In genomic region chr14:100283411-100284118, GRCm38 (mm10) we compare ENCODE assay signal across 8 mouse cellular contexts. TPM values are rescaled to one million over a fixed set of nuclear protein-coding genes. Genes with fewer than 3 reads are reported as not detected.
A peak's percentile ranks its signal among the peaks of the same experiment; 100 is the strongest.
DNase-seq lines count a peak whose midpoint lies in the region; ATAC-seq and TF ChIP-seq lines count a peak whose summit lies in the region.

No protein-coding gene starts in this region.

- 0 out of 2 replicates have a peak, but pooled peaks have one; percentile 4 for ATAC-seq in lung, embryonic 15.5 days (ENCODE audit: borderline replicate concordance, extremely low read depth, low FRiP score, low TSS enrichment)

- DNase-seq in liver, adult 2 months (ENCODE audit: extremely low read depth, low read depth, low spot score) = peak; percentile 80
- no peak for DNase-seq in liver
- peak; percentile 52 to 56 for DNase-seq in cerebellum, postnatal 14 days
- peak; percentile 10 to 33 for DNase-seq in gastrocnemius, postnatal 36 days
- DNase-seq in kidney, adult 2 months = peak; percentile 52
- DNase-seq in right cerebral cortex, postnatal 25 days = peak; percentile 23
- no peak for DNase-seq in thymus, postnatal 25 days

- H3K4me1 ChIP-seq in liver, adult 2 months (ENCODE audit: control insufficient read depth, insufficient read depth, low read length) = peaks cover 6% of the 10 kb centered on the region; the same call in 1 of the 2 replicates
- H3K4me1 ChIP-seq in kidney, adult 2 months (ENCODE audit: control insufficient read depth, insufficient read depth, low read length) = 0 out of 2 replicates have a peak, but pooled peaks cover 7% of the 10 kb centered on the region
- peaks cover 24% of the 10 kb centered on the region for H3K4me1 ChIP-seq in lung, embryonic 15.5 days

- no peaks in the 10 kb centered on the region for H3K36me3 ChIP-seq in liver, adult 2 months (ENCODE audit: control insufficient read depth, insufficient read depth, low read length)
- no peaks in the 10 kb centered on the region for H3K36me3 ChIP-seq in kidney, adult 2 months (ENCODE audit: control insufficient read depth, insufficient read depth, low read length)
- no peaks in the 10 kb centered on the region for H3K36me3 ChIP-seq in lung, embryonic 15.5 days

- H3K4me3 ChIP-seq in liver, adult 2 months (ENCODE audit: insufficient read depth, low read depth, low read length) = peak overlapping the region; percentile 67
- peak overlapping the region; percentile 83 for H3K4me3 ChIP-seq in kidney, adult 2 months (ENCODE audit: insufficient read depth, low read depth, low read length)
- H3K4me3 ChIP-seq in lung, embryonic 15.5 days = peak overlapping the region; percentile 73

- no peak for TF ChIP-seq POLR2A in liver, adult 2 months (IDR thresholded peaks at IDR 0.05; ENCODE audit: extremely low read depth, insufficient read depth, low read length)
- TF ChIP-seq POLR2A in kidney, adult 2 months (IDR thresholded peaks at IDR 0.05; ENCODE audit: low read depth, low read length) = no peak

- H3K27me3 ChIP-seq in liver, adult 2 months (ENCODE audit: control insufficient read depth, insufficient read depth, low read length) = no peaks in the 10 kb centered on the region
- no peaks in the 10 kb centered on the region for H3K27me3 ChIP-seq in kidney, adult 2 months (replicated peaks; ENCODE audit: control insufficient read depth, insufficient read depth, low read length)
- no peaks in the 10 kb centered on the region for H3K27me3 ChIP-seq in lung, embryonic 15.5 days

- no peaks in the 10 kb centered on the region for H3K9me3 ChIP-seq in lung, embryonic 15.5 days

- peak overlapping the region; percentile 97 for H3K4me2 ChIP-seq in lung, embryonic 15.5 days

- H3K27ac ChIP-seq in liver, adult 2 months (replicated peaks; ENCODE audit: insufficient read depth, low read depth, low read length) = peak overlapping the region; percentile 82
- peak overlapping the region; percentile 75 for H3K27ac ChIP-seq in kidney, adult 2 months (ENCODE audit: insufficient read depth, low read depth, low read length)
- peak overlapping the region; percentile 97 for H3K27ac ChIP-seq in lung, embryonic 15.5 days

- under 1% methylated on average over 27 of the region's 27 CpGs for WGBS in liver, adult 2 months
- WGBS in kidney, adult 2 months = 1% methylated on average over 27 of the region's 27 CpGs
- WGBS in lung, embryonic 15.5 days = under 1% methylated on average over 27 of the region's 27 CpGs

- intact Hi-C loops in gastrocnemius, postnatal 36 days (cut with DNase I) = loop anchor here (2.0 kb wide), 1 partner anchor 175 kb away; no protein-coding TSS in a partner anchor

- peak overlapping the region; percentile 67 for H3K9ac ChIP-seq in liver, adult 2 months (ENCODE audit: low read depth, low read length)
- peak overlapping the region; percentile 61 for H3K9ac ChIP-seq in lung, embryonic 15.5 days

- peaks cover 17% of the 10 kb centered on the region for H3K79me2 ChIP-seq in liver, adult 2 months (ENCODE audit: control insufficient read depth, insufficient read depth, low read length)

- TF ChIP-seq CTCF in liver, adult 2 months (IDR thresholded peaks at IDR 0.05; ENCODE audit: low read depth, low read length) = no peak
- no peak for TF ChIP-seq CTCF in kidney, adult 2 months (conservative IDR thresholded peaks at IDR 0.05; ENCODE audit: insufficient read depth, insufficient read length, low read depth, low read length)

RNA-seq across cellular contexts. Expression of gene Klf12, which starts 0.9 kb away (rescaled TPM):
- 25.8 and 29.2 TPM in 2 replicates for total RNA-seq in liver, adult 2 months (2014; rRNA removed)
- polyA plus RNA-seq in liver, adult 2 months (2012; rRNA removed) = 17.9 and 20.7 TPM in 2 replicates
- 10 to 100 TPM in 1 of 2 experiments, 1 to 10 TPM in 1; 10.0 to 12.8 TPM for total RNA-seq in gastrocnemius, postnatal 36 days (2021)
- 10.4 and 11.0 TPM in 2 replicates for polyA plus RNA-seq in kidney, adult 2 months (2012; rRNA removed)
- 10.4 and 11.6 TPM in 2 replicates for polyA plus RNA-seq in lung, embryonic 15.5 days (2015; fragmentation: Nextera tagmentation; extraction: Ambion mirVana)

Comparison
In these comparisons a context has a peak if more than half of its experiments do, and no peak if none do; other contexts are left out.
1. DNase-seq: peak in liver, adult 2 months (single experiment), cerebellum, postnatal 14 days (2 of 2), gastrocnemius, postnatal 36 days (2 of 2), kidney, adult 2 months (single experiment) and right cerebral cortex, postnatal 25 days (single experiment); none in liver (single experiment) and thymus, postnatal 25 days (single experiment).
2. Peak in every context shown above with its lines, with median percentiles within 50 percentile points of each other: H3K27ac ChIP-seq and H3K4me3 ChIP-seq.